Mouse (Mus musculus) hindbrain, postnatal 0 days (tissue): ENCODE measurements at regions not wholly inside any gene's neighbourhood (a gene's known extent, or its start where the extent isn't known, plus 50 kb on each side); places are given as distances from the start of the nearest gene placed in this dataset.

Experiments used
- ATAC-seq: fragments of 200-750 bp; cut with Nextera tagmentation; 2 replicates; pipeline ENCODE4 v1.8.0; 2017; ENCODE audit warnings: mild to moderate bottlenecking, moderate TSS enrichment, moderate library complexity
- DNase-seq: peaks from one replicate; pipeline ENCODE4 v3.0.0-alpha.2; 2015; ENCODE audit warnings: low spot score
- H3K27ac ChIP-seq: fragments of 300-500 bp; sonication (generic); 2 replicates; pipeline ENCODE4 v1.5.1; 2014; ENCODE audit warnings: mild to moderate bottlenecking
- H3K27me3 ChIP-seq: fragments of 300-500 bp; sonication (generic); 2 replicates; pipeline ENCODE4 v1.6.1; 2014; ENCODE audit warnings: low read length, mixed read lengths; ENCODE audit not compliant: insufficient read depth
- H3K36me3 ChIP-seq: fragments of 300-500 bp; sonication (generic); 2 replicates; pipeline ENCODE4 v1.6.1; 2014; ENCODE audit warnings: low read length, mixed read lengths; ENCODE audit not compliant: insufficient read depth
- H3K4me1 ChIP-seq: fragments of 300-500 bp; sonication (generic); 2 replicates; pipeline ENCODE4 v1.6.1; 2014; ENCODE audit warnings: antibody characterized with exemption, low read length, mixed read lengths; ENCODE audit not compliant: insufficient read depth
- H3K4me2 ChIP-seq: fragments of 300-500 bp; sonication (generic); 2 replicates; pipeline ENCODE4 v1.6.1; 2014; ENCODE audit warnings: low read depth, mild to moderate bottlenecking, low read length, moderate library complexity, mixed read lengths
- H3K4me3 ChIP-seq: fragments of 300-500 bp; sonication (generic); 2 replicates; pipeline ENCODE4 v1.5.1; 2014; ENCODE audit warnings: low read length
- H3K9ac ChIP-seq: fragments of 300-500 bp; sonication (generic); replicated peaks from 2 replicates; pipeline ENCODE4 v1.6.1; 2014; ENCODE audit warnings: mild to moderate bottlenecking, low read length, moderate library complexity, mixed read lengths
- H3K9me3 ChIP-seq: fragments of 300-500 bp; sonication (generic); 2 replicates; pipeline ENCODE4 v1.6.1; 2016; ENCODE audit warnings: low read length, mixed read lengths
- CTCF ChIP-seq: IDR thresholded peaks from 2 replicates; pipeline ENCODE4 v1.5.1; 2016; ENCODE audit warnings: antibody characterized with exemption, control low read depth, low read depth
- WGBS: fragments of 180-500 bp; shearing (Covaris S2); extraction: QIAGEN DNeasy Blood & Tissue Kit; methylation state at CpG from one replicate; pipeline ENCODE4 v1.1.7; 2014; 5-methylcytosine and 5-hydroxymethylcytosine counted together

DNA sequence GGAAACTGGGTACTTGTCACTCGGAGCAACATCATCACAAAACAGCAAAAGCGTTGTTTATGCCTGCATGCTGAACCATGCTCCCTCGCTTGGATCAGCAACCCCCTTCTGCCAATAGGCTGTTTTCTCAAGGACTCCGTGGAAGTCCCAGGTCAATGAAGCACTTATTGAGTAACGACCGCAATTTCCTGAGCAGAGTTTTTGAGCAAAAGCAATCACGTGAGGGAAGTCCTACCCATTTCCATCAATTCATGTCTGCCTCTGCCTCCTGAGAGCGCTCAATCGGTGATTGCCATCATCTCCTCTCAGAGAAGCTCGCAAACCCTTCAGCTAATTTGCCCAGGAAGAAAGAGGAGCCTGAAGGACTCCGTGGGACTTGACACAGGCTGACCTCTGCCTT, 136.9 kb upstream of the Adamts18 start:
- H3K9ac ChIP-seq = no peak overlapping the region
- DNase-seq (no peak), ATAC-seq (no peak)
- H3K4me3 ChIP-seq = no peak overlapping the region
- no peaks in the 10 kb centered on the region for H3K27me3 ChIP-seq
- H3K9me3 ChIP-seq = no peaks in the 10 kb centered on the region
- no peaks in the 10 kb centered on the region for H3K4me1 ChIP-seq
- no peaks in the 10 kb centered on the region for H3K36me3 ChIP-seq
- no peak for TF ChIP-seq CTCF
- H3K27ac ChIP-seq = no peak overlapping the region
- 53% methylated on average over 11 of the region's 11 CpGs for WGBS
- no peak overlapping the region for H3K4me2 ChIP-seq

DNA sequence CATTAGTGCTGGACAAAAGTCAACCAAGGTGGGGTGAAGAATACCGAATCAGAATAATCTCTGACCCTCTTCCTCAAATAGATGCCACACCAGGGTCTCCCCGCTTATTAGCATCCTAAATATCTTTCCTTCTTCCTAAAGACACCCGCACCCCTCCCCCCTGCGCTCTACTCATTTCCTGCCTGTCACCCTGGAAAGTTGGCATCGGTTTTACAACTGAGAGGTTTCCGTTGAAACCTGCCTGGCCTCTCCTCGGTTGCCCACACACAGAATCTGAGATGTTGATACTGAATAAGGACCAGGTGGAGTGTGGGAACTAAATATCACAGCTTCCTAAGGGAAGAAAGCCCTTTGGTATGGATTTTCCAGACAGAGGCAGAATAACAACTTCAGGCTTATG, 137.4 kb upstream of the Adamts18 start:
- ATAC-seq = no peak

DNA sequence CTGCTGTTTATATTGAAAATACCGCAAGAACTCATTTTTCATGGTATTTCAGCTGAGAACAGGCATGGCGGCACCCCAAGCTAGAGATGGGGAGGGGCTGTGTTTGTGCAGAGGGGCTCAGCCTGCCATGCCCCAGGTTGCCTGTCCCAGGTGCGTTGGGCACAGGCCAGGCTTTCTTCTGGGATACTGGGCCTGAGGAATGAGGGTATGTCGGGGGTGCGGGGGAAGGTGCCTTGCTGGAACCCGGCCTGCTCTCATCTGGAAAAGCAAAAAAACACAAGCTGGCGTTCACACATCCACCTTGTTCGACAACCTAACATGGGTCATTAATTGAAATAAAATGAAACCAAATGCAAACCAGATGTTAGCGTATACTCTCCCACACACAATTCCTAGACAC, 142.2 kb upstream of the Adamts18 start:
- no peaks in the 10 kb centered on the region for H3K36me3 ChIP-seq
- no peak for ATAC-seq
- no peak for TF ChIP-seq CTCF
- no peaks in the 10 kb centered on the region for H3K27me3 ChIP-seq
- no peak for DNase-seq
- 87% methylated on average over 9 of the region's 9 CpGs for WGBS
- no peak overlapping the region for H3K4me3 ChIP-seq
- H3K4me1 ChIP-seq = no peaks in the 10 kb centered on the region
- no peak overlapping the region for H3K27ac ChIP-seq
- no peaks in the 10 kb centered on the region for H3K9me3 ChIP-seq
- no peak overlapping the region for H3K9ac ChIP-seq
- H3K4me2 ChIP-seq = no peak overlapping the region

More for the DNA sequence above, 137.4 kb upstream of the Adamts18 start:
- DNase-seq = no peak
- H3K4me1 ChIP-seq = no peaks in the 10 kb centered on the region
- no peak overlapping the region for H3K4me2 ChIP-seq
- H3K27ac ChIP-seq = no peak overlapping the region
- H3K36me3 ChIP-seq = no peaks in the 10 kb centered on the region
- 62% methylated on average over 7 of the region's 7 CpGs for WGBS
- H3K27me3 ChIP-seq = no peaks in the 10 kb centered on the region
- TF ChIP-seq CTCF = no peak
- no peak overlapping the region for H3K4me3 ChIP-seq
- no peak overlapping the region for H3K9ac ChIP-seq
- H3K9me3 ChIP-seq = no peaks in the 10 kb centered on the region

DNA sequence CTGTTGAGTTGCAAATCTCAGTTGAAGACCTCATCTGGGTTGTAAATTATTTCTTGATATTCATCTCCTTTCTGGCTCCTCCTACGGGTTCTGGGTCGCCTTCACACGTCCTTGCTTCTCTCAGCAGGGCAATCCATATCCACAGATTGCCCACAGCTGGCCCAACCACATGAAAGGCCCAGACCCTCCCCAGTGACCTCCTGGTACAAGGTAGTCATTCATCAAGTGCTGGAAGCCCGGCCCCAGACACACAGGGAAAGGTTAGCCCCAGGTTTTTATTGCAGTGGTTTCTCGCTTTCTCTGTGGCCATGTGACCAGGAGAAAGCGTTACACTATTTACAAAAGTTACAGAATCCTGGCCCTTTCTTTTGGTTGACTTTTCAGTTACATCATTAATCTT, 134.5 kb upstream of the Nudt7 start:
- no peak for DNase-seq
- no peak overlapping the region for H3K4me3 ChIP-seq
- no peak for ATAC-seq
- no peak overlapping the region for H3K27ac ChIP-seq
- H3K9ac ChIP-seq = no peak overlapping the region
- no peak for TF ChIP-seq CTCF
- H3K9me3 ChIP-seq = no peaks in the 10 kb centered on the region
- H3K36me3 ChIP-seq = no peaks in the 10 kb centered on the region
- 61% methylated on average over 6 of the region's 6 CpGs for WGBS
- no peaks in the 10 kb centered on the region for H3K4me1 ChIP-seq
- no peaks in the 10 kb centered on the region for H3K27me3 ChIP-seq
- no peak overlapping the region for H3K4me2 ChIP-seq

DNA sequence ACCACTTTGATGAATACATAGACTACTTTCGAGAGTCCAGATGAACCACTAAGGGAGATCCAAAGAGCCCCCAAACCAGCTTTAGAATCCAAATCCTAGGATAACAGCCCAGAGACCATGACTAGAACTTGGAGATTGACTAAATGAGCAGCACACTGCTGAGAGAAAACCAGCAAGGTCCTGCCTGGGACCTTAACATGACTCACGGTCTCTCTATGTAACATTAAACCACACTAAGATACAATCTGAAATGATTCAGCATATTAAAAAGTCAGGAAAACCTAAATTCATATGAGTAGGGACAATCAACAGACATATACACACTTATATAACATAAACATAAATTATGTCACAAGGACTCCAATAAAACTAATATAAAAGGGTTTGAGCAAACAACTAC, 131.7 kb upstream of the Nudt7 start:
- TF ChIP-seq CTCF = no peak
- no peaks in the 10 kb centered on the region for H3K4me1 ChIP-seq
- no peaks in the 10 kb centered on the region for H3K27me3 ChIP-seq
- WGBS = 88% methylated on average over 2 of the region's 2 CpGs
- H3K9ac ChIP-seq = no peak overlapping the region
- H3K27ac ChIP-seq = no peak overlapping the region
- no peaks in the 10 kb centered on the region for H3K36me3 ChIP-seq
- H3K9me3 ChIP-seq = no peaks in the 10 kb centered on the region
- no peak for ATAC-seq
- H3K4me2 ChIP-seq = no peak overlapping the region
- no peak for DNase-seq
- no peak overlapping the region for H3K4me3 ChIP-seq

DNA sequence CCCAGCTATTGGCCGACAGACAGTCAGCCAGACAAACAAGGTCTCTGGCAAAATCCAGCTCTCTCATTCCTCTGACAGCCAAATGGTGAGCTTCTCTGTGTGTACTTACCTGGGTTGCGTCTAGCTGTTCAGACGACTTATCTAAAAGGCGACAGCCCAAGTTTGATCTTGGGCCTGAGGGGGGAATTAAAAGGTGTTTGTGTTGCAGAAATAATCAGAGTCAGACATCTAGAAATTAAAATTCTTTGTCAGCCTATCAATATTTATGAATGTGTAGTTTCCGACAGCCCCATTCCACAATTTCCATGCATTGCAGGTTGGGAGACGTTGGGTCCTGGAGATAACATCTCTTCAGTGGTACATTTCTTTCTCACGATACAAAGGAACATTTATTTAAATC, 128.9 kb upstream of the Nudt7 start:
- ATAC-seq = no peak
- 90% methylated on average over 7 of the region's 7 CpGs for WGBS
- no peak for TF ChIP-seq CTCF
- Histone ChIP-seq H3K9me3 (no peaks in the 10 kb centered on the region), H3K27me3 (no peaks in the 10 kb centered on the region), H3K4me2 (no peak overlapping the region), H3K27ac (no peak overlapping the region), H3K4me3 (no peak overlapping the region), H3K36me3 (no peaks in the 10 kb centered on the region), H3K9ac (no peak overlapping the region), H3K4me1 (no peaks in the 10 kb centered on the region)
- no peak for DNase-seq

DNA sequence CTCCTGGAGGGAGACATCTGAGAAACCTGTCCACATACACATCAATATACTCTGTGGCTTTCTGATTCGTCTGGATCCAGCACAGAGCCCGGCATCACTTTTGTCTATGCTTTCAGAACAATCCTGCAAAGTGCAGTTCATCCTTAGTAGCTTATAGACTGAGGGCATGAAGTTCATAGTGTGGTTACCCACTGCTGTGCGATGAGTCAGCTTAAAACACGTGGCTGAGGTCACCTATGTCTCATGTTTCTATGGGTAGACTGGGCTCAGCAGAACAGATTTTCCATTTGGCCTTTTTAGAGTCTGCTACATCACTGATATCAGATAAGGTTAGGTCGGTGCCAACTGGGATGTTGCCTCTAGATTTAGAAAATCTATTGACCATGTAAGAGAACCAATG, 126.8 kb upstream of the Nudt7 start:
- TF ChIP-seq CTCF = no peak
- Histone ChIP-seq H3K27me3 (no peaks in the 10 kb centered on the region), H3K4me2 (no peak overlapping the region), H3K9ac (no peak overlapping the region), H3K4me3 (no peak overlapping the region), H3K4me1 (no peaks in the 10 kb centered on the region), H3K9me3 (no peaks in the 10 kb centered on the region), H3K36me3 (no peaks in the 10 kb centered on the region), H3K27ac (no peak overlapping the region)
- DNase-seq (no peak), ATAC-seq (no peak)
- 83% methylated on average over 5 of the region's 5 CpGs for WGBS
